Mouse (Mus musculus): ENCODE measurements at regions not wholly inside any gene's neighbourhood (a gene's known extent, or its start where the extent isn't known, plus 50 kb on each side); places are given as distances from the start of the nearest gene placed in this dataset.
"Not testable (repeated sequence)": the region's sequence is repeated elsewhere in the genome, so short reads cannot be mapped to it uniquely, and the experiment has no call there.

DNA sequence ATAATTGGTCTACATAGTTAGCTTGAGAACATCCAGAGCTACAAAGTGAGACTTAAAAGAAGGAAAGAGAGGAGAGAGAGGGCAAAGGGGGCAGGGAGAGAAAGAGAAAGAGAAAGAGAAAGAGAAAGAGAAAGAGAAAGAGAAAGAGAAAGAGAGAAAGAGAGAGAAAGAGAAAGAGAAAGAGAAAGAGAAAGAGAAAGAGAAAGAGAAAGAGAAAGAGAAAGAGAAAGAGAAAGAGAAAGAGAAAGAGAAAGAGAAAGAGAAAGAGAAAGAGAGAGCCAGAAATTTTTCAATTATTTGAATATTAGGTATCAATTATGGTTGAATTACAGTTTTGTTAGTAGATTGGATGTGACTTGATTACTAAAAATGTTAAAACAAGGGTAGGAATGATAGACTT, 156.9 kb downstream of the Cox7c start:
- not testable (repeated sequence) for TF ChIP-seq CTCF (conservative IDR thresholded peaks at IDR 0.05; ENCODE audit: insufficient read depth, insufficient read length, low read depth, low read length); POLR2A (IDR thresholded peaks at IDR 0.05; ENCODE audit: low read depth, low read length)

Measured in kidney, adult 2 months (tissue).